Mouse (Mus musculus) thymus, postnatal 25 days (tissue): ENCODE data around the gene Prr5l.
A peak's percentile ranks its signal among the peaks of the same experiment; 100 is the strongest.

Experiments
- DNase-seq: peaks from one replicate; pipeline ENCODE4 v3.0.0; 2022

Gene Prr5l

DNA sequence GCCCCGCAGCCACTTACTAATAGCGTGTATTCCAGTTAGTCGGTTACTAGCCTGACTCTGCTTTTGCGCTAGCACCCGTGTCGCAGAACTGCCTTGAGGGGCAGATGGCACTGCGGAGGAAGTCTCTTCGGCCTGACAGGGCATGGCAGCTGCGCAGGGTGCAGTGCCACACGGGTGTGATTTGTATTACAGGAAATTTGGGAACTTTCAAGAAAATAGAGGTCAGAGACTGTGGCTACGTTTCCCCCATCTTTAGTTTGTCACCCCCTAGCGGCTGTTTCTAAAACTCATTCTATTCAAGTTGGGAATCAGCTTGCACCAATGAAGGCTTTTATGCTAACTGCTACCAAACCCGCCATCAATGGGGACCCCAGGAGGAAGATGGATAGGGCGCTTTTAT, 11.6 kb downstream of the Prr5l start:
- DNase-seq = peak; percentile 25

DNA sequence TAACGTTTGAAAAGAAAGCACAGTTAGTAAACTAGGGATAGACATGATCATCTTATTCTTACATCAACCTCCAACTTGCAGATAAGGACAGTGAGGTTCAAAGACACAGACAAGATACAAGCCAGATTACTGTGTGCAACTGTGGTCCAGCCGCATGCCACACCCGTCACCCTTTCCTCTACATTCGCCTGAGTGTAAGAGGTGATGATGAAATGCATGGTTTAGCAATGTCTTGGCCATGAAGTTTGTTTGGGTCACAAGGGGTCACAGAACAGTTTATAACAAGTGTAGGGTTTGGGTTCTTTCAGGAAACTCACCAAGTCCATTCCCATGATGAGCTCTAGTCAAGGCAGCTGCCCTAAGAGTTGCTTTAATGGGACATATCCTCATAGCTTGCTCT, 14.1 kb downstream of the Prr5l start:
- no peak for DNase-seq

DNA sequence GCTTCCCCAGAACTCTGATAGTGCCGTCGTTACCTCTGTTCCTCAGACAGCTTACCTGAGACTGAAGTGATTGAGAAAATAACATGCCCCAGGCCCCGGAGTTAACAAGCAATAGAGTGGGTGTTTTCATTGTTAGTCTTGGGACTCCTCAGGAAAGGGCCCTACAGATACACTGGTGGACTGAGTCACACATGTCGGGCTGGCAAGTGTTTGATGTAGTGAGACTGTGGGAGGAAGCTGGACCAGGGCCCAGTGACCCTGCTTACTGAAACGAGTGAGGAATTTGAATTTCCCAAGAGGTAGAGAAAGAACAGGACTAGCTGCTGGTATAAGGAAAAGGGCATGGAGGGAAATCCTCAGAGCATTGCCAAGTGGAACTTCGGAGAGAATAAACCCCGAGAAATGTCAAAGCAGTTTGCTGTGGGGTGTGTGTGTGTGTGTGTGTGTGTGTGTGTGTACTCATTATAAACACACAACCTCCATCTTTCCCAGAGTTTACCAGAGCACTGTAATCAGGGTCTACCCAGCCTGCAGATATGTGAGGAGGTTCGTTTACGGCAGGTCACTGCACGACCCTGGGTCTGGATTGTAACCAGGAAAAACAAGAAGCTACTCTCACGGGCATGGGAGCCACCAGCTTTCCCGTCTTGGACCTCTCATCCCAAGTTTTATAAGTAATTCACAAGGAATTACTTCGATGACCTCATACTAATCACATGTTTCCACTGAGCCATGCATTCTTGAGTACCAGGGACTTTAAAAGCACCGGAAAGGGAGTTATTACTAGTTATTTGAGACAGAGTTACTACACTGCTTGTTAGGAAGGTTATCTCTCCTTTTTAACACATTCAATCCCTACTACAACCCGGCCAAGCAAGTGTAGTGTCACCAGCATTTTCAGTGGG, 20.4 kb downstream of the Prr5l start:
- DNase-seq = no peak

DNA sequence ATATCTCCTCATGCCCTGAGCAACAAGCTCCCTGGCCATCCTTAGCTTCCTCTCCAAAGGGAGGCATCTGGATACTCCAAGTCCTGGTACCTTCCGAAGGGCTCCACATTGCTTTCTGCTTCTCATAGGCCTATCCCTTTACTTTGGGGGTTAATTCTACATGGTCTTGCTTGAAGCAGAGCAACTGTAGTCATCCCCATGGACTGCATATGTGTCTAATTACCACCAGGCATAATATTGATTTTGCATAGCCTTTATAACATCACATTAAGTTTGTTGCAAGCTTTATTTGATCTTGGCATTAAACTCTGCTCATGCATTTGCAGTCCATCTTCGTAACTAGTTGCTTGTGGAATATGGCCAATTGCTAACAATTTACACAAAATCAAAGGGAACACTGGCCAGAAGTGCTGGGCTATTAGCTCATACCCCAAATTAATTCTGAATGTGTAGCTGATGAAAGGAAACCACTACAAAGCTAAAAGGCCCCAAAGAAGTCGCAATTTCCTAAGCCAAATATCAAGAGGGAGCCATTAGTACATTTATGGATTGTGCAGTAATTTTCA, 21.8 kb downstream of the Prr5l start:
- DNase-seq = no peak

DNA sequence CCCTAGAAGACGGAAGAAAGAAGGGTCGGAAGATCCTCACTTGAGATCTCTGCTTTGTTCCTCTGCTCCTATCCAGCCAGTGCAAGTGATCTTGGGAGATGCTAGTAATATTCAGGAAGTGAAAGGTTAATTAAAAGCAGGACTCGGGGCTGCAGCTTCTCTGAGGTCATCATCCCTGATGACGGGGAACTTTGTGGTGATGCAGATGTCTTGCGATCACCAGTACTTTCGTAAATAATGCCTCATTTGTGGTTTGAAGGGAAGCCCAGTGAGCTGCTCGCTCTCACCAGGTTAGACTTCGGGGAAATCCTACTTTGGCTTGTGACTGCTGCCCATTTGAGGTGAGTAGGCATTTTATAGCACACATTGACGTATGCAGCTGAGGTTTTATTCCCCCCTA, 26.7 kb downstream of the Prr5l start:
- no peak for DNase-seq

DNA sequence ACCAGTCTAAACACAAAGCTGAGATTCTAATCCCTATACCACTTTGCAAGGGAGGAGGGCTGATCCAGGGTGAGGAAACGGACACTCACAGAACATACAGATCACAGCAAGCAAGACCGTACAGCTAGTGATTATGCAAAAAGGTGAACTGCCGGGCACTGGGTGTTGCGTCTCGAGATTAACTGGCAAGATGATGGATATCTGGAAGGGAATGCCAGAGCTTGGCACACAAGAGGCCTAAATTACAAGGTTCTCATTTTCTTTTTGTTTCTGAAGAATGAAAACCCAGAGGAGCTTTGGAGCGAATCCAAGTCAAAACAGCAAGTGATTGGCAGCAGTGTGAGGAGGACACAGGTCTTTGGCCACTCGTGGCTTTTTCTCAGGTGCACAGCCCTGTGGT, 28.0 kb downstream of the Prr5l start:
- DNase-seq = no peak

DNA sequence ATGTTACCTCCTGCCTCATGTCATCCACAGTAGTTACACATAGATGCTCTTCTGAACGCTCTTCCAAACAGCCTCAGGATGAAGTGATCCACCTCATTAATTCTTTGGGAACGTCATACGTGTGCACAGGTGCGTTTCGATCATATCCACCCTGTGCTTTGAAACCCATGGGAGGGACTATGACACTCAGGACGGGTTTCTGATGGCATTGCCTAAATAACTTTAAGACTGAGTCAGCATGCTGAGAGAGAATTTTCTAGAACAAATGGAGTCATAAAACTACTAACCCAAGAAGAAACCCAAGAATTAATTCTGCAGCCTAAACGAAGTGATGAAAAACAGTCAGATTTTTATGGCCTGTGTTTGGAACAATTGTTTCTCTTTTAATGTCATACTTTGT, 40.1 kb downstream of the Prr5l start:
- DNase-seq = no peak

DNA sequence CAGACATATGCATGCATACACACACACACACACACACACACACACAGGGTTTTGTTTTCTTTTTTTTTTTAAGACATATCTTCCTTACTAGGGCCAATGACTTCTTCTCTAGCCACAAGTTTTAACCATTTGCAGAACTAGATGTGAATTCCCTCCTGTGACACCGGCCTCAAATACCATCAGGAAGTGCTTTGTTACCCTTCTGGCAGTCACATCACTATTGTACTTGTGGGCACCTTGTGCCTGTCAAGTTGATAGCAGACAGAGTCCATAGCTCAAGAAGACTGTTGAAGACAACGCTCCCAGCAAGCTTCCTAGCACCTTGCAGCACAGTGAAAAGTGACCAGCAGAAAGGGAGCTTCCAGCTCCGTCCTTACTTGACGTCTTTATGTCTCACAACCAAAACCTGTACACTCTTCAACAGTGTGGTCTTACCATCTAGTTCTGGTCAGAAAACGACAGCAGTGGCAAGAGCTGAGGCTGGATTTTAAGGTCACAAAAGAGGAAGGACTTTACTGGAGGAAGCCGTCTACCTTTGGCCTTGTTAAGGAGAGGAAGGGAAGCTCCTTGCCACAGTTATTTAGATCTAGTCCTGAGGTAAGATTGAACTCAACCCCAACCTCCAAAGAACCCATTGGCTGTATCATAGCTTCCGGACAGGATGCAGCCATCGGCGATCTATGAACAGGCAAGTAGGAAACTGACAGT, 47.9 kb downstream of the Prr5l start:
- no peak for DNase-seq

DNA sequence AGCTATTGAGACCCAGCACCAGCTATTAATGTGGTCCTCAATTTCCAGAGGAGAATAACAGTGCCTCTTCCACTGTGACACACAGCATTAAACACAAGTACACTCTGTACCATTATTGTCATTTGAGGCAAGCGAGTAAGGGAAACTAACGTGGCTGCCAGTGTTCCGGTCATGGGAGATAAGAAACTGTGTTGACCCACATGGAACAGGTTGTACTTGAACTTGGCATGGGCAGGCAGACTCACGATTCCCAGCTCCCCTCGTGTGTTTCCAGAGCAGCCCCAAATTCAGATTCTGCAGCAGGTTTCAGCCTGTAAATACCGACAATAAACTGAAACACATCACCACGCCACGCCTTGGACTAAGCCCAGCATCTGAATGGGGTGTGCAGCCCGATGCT, 50.5 kb downstream of the Prr5l start:
- no peak for DNase-seq

DNA sequence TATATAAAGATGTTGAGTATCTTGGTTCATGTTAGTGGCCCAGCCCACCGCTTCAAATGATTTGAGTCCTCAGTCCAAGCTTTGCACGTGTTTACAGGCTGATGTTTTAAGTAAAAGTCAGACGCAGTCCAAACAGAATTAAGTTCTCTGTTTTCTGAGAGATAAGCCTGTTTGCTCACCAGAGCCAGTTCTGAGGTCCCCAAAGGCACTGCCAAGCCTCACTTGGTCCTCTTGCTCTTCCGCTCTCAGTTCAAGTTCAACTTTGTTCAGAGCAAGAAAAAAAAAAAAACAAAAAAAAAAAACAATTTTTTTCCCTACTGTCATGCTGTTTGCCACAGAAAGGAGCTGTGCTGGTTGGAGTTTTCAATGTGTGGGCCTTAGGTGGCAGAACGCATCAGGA, 51.0 kb downstream of the Prr5l start:
- DNase-seq = no peak

DNA sequence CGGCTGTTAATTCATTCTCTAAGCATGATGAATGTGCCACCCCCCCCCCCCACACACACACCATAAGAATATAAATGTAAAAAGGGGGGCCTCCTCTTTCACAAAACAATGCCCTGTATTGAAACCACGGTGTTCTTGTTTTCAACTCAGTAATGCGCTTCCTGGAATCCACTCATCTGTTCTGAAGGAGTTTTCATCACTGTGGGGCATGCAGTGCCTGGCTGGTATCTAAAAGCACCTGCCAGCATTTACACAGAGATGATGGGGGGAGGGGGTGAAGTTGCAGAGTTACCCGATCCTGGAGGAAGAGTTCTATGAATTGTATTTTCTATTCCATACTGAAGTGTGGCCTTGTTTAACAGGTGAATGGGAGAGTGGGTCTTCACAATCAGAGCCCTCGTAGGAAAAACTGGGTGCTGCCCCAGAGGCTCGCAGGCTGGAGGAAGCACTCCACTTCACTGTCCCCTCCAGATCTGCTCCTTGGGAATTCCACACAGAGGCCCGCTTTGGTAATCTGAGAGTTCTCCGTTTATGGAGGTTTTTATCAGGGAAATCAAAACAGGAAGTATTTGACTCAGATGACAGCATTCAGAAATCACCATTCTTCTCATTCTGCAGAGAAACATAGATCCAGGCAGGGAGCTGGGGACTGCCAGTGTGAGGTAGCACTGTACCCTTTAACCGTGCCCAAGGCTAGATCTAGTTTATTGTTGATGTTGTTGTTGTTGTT, 52.5 kb downstream of the Prr5l start:
- no peak for DNase-seq

DNA sequence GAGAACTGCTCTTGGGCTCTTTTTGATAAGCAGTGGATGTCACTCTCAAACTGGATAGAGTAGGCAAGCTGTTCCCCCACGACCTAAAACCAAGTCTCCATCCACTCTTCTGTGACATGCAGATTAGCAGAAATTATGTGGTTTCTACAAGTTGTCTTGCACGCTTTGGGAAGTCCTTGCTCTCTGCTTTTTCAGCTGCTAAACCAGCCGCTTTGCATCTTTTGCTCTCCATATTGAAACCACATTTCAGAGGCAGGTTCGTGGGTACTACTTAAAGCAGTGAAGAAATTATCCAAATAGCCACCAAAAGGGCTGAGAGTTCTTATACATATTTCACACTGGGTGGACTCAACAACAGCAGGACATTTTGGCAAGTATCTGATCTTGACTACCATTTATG, 53.8 kb downstream of the Prr5l start:
- DNase-seq = no peak

DNA sequence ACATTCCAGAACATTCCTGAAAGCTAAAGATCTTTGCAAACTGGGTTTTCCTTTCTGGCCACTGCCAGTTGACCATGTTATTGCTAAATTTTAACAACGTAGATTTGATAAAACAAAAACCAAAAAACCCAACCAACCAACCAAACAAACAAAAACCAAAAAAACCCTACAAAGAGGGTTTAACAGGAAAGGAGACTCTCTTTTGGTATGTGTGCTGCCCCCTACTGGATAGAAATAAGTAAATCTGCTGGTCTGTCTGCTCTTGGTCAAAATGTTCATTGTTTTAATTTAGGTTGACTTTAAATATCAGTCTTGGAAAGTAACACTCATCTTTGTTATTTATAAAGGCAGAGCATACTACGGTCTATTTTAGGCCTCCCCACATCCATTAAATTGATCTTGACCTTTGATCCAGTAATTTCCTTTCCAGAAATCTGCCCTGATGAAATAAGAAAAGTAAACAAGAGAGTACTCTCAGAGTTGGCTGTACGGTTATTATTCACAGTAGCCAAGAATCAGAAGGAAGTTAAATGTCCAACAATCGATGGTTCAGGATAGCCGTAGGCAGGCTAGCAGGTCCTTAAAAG, 54.7 kb downstream of the Prr5l start:
- no peak for DNase-seq

DNA sequence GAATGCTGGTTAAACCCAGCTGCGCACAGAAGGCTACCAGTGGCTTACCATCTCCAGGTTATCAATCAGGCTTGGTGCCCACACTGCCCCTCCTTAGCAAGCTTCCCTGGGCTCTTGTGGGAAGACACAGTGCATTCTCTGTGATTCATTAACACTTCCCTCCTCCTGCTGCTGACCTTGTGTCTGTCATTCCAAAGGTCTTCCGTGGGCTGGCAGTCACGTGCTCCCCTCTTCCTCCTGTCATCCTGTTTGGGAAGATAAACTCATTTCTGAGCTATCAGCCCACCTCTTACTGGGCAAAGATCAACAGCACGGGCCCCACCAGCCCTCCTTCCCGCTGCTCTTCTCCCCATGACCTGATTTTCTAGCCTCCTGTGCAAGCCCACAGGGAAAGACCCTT, 55.2 kb downstream of the Prr5l start:
- DNase-seq = no peak

DNA sequence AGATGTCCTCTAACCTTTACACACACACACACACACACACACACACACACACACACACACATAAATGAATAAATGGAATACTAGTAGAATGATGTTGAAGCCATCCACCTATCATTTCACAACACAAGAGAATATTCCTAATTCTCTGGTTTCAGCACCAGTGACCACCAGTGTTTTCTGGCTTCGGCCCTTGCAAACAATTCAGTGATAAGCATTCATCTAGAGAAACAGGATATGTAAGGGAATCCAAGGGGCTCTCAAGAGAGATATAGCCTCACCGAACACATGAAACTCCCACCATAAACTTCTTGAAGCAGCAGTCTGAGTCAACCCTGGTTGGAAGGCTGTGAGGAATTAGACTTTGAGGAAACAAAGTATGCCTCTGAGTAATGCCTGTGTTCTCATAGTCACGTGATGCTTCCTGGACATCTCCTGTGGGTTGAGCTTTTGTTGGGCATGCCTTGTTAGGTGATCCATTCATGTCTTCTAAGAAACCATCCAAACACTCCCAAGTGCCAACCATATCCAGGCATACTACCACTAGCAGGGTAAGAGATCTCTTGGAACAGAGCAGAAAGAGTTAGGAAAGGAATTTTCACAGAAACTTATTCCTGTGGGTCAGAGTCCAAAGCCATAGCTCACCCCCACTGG, 55.8 kb downstream of the Prr5l start:
- no peak for DNase-seq

DNA sequence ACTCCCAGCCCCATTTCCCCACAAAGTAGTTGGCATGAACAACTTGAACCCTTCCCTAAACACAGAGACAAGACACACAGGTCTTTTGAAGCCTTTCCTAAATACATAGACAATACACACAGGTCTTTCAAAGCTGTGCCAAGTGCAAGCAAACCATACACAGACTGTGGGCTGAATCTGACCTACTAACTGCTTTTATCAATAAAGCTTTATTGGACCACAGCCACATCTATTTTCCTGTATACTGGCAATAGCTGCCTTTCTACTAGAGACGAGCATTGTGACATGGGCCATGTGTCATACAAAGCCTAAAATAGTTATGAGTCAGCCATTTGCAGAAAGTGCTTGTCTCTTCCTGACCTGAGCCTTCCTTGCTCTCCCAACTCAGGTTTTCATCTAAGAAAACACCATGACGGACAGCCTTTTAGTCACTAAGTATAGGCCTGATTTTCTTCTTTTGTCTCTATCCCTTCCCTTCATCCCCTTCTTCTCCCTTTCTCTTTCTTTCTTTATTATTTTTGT, 56.6 kb downstream of the Prr5l start:
- no peak for DNase-seq

DNA sequence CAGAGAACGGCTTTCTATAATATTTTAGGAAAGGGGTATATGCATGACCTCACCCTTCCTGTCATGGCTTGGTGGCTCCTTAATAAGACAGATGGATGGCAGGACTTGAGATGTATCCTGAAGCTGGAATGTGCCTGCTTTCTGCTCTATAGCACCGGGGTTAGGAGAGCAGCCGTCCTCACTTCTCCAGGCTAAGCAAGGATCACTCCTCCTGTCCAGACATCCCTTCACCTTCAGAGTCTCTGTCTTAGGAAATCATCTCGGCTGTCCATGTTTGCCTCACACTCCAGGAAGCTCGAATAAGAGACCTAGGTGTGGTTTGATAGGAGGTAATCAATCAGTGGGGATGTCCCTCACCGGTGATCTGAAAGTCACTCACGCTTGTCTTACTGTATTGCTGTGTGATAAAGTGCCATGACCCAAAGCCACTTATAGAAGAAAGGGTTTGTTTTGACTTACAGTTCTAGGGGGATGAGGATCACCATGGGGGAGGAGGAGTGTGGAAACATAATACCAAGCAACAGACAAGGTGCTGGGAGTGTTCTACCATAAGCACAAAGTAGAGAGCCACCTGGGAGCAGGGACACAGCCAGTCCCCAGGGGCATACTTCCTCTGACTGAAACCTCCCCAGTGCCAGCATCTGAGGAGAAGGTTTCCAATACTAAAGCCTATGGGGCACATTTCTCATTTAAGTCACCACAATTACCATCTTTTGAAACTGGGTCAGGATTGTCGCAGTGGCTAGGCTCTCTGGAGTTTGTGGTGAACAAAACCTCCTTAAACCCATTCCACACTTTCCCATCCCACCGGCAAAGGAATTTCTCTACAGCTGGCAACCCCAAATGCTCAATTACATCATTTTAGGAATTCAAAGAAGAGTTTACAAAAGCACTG, 57.4 kb downstream of the Prr5l start:
- DNase-seq = no peak

DNA sequence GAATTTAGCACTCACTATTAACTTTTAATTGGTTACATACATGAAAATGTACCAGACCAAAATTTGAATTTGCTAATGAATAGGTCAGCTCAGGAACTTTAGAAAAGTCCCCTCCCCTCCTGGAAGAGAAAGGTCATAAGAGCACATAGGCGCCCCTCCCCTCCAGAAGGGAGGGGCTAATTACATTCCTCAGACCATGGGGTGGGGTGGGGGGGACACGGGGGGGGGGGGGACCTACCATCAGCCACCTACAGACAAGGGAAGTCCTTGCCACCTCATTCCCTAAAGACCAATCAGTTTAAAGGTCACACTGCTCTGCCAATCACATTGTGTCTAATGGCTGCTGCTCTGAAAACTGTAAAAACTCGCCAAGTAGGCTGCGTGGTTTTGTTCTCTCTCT, 59.0 kb downstream of the Prr5l start:
- DNase-seq = no peak

DNA sequence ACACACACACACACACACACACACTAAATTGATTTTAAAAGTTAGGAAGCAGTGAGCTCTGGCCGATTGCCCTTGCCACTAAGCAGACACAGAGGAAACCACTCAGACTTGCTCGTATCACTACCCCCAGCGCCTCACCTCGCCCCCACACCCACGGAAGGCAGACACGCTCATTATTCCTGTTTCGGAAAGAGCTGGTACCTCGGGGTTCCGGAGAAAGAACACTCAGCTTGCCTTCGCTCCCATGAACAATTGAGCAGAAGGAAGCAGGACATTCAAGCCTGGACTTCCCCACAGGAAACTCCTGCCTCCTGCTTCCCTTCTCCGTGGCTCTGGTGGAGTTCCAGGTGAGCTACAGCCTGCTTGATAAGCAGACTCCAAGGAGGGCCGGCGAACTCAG, 60.0 kb downstream of the Prr5l start:
- no peak for DNase-seq

DNA sequence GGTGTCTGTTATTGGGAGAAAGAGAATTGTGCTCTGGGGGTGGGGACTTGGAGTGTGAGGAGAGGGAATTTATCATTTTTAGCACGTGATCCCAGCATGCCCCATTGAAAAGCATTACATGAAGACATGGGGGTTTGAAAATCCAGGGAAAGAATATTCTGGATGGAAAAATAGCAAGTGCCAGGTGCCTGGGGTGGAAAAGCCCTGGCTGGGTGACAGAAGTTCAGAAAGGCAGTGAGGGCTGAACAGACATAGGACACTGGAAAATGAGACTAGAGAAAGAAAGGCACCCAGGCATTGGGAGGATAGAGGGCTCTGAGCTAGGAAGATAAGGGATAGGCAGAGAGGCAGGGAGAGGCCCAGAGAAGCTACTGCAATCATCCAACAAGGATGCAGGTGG, 62.0 kb downstream of the Prr5l start:
- no peak for DNase-seq
